Mouse (Mus musculus): ENCODE data around the gene Atcay. TPM values are rescaled to one million over a fixed set of nuclear protein-coding genes. Genes with fewer than 3 reads are reported as not detected.

The Atcay gene
- total and polyA plus RNA-seq, 2 experiments from 2014 or later, result 91.4 to 200 TPM

DNA sequence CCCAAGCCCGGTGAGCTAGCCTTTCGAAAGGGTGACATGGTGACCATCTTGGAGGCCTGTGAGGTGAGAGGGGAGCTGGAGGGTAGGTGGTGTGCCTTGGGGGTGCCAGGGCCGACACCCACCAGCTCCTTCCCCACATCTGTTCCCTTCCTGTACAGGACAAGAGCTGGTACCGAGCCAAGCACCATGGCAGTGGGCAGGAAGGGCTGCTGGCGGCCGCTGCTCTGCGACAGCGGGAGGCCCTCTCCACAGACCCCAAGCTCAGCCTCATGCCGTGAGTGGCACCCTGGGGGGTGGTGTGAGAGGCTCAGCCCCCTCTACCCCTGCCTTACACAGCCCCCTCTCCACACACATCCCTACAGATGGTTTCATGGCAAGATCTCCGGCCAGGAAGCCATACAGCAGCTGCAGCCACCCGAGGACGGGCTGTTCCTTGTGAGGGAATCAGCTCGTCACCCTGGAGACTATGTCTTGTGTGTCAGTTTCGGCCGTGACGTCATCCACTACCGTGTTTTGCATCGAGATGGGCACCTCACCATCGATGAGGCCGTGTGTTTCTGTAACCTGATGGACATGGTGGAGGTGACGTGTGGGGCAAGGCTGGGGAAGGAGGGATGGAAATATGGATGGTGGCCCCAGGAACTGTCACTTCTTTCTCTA, 28.7 kb upstream of the Atcay start:
- Histone ChIP-seq H3K27ac (ENCODE audit: low read depth, low read length) (no peak overlapping the region), H3K4me3 (ENCODE audit: low read depth, low read length) (no peak overlapping the region), H3K9ac (replicated peaks; ENCODE audit: low read length, poor library complexity, severe bottlenecking) (no peak overlapping the region), H3K4me1 (ENCODE audit: insufficient read depth, low read length) (peaks cover 15% of the 10 kb centered on the region), H3K36me3 (ENCODE audit: insufficient read depth, low read length) (peaks cover 25% of the 10 kb centered on the region), H3K4me2 (ENCODE audit: low read depth, low read length, poor library complexity, severe bottlenecking) (0 out of 2 replicates have a peak overlapping the region, but pooled peaks have one; percentile 15), H3K27me3 (ENCODE audit: insufficient read depth, low read length) (peaks cover 15% of the 10 kb centered on the region; the same call in 1 of the 2 replicates), H3K9me3 (ENCODE audit: low read length) (no peaks in the 10 kb centered on the region)
- no peak for TF ChIP-seq CTCF (IDR thresholded peaks at IDR 0.05)
- DNase-seq (ENCODE audit: low spot score) (peak; percentile 43), ATAC-seq (ENCODE audit: low FRiP score) (no peak)
- 40% methylated on average over 21 of the region's 21 CpGs for WGBS

DNA sequence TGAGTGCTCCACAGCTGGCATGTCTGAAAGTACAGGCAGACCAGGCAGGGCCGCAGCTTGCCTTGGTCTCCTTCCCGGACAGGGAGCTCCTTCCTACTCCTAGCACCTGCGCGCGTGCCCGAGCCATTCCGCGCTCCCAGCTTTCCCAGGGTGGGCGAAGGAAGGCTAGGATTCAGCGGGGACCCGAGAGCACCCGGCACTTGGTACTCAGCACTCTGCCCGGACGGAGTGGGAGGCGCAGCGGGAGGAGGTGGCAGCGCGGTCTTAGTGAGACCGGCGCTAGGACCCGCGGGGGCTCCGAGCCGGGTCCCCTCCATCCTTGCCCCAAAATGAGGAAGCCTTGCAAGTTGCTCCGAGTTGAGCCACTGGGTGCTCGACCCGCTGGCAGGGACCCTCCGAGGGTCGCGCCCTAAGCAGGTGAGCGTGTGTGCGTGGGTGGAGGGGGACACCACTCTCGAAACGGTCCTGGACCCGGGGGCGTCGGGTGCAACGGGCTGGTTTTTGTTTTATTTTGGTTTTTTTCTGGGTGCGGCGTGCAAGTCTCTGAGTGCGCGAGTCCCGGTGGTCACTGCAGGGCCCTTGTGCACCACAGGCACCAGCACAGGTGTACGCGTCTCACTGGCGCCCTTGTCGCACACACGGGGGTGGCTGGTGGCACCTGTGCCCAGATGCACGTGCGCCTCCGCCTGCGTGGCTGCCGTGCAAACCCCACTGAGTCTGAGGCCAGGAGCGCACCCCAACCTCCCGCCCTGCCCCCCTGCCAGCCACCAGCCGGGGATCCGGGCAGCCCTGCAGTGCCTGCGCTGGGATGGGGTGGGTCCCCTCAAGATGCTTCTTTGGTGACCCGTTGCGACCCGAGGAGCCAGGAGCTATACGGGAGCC, 26.8 kb upstream of the Atcay start:
- TF ChIP-seq CTCF (IDR thresholded peaks at IDR 0.05), result no peak
- 3% methylated on average over 61 of the region's 62 CpGs for WGBS
- no peaks in the 10 kb centered on the region for H3K9me3 ChIP-seq (ENCODE audit: low read length)
- H3K27me3 ChIP-seq (ENCODE audit: insufficient read depth, low read length), result peaks cover 15% of the 10 kb centered on the region; the same call in 1 of the 2 replicates
- ATAC-seq (ENCODE audit: low FRiP score) (no peak), DNase-seq (ENCODE audit: low spot score) (peak; percentile 40)
- peaks cover 20% of the 10 kb centered on the region for H3K4me1 ChIP-seq (ENCODE audit: insufficient read depth, low read length)
- peak overlapping the region; percentile 61 for H3K4me3 ChIP-seq (ENCODE audit: low read depth, low read length)
- H3K4me2 ChIP-seq (ENCODE audit: low read depth, low read length, poor library complexity, severe bottlenecking), result peak overlapping the region; percentile 88
- H3K36me3 ChIP-seq (ENCODE audit: insufficient read depth, low read length), result 0 out of 2 replicates have a peak, but pooled peaks cover 11% of the 10 kb centered on the region
- peak overlapping the region; percentile 76 for H3K9ac ChIP-seq (replicated peaks; ENCODE audit: low read length, poor library complexity, severe bottlenecking)
- no peak overlapping the region for H3K27ac ChIP-seq (ENCODE audit: low read depth, low read length)

DNA sequence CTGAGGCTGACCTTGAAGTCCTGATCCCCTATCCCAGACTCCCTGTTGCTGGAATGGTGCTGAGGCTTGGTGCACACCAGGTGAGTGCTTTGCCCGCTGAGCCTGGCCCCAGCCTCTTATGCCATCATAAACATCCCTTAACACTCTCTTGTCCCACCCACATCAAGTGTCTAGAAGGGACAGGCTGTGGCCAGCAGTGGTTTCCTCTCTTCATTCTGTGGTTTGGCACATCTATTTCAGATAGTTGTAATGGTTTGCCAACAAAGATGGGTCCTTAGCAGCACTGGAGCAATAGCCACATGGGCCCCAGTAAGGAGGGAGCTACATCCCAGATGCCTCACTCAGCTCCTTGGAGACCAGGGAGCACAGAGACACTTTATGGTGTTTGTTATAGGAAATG, 24.3 kb upstream of the Atcay start:
- DNase-seq (ENCODE audit: low spot score), result no peak

DNA sequence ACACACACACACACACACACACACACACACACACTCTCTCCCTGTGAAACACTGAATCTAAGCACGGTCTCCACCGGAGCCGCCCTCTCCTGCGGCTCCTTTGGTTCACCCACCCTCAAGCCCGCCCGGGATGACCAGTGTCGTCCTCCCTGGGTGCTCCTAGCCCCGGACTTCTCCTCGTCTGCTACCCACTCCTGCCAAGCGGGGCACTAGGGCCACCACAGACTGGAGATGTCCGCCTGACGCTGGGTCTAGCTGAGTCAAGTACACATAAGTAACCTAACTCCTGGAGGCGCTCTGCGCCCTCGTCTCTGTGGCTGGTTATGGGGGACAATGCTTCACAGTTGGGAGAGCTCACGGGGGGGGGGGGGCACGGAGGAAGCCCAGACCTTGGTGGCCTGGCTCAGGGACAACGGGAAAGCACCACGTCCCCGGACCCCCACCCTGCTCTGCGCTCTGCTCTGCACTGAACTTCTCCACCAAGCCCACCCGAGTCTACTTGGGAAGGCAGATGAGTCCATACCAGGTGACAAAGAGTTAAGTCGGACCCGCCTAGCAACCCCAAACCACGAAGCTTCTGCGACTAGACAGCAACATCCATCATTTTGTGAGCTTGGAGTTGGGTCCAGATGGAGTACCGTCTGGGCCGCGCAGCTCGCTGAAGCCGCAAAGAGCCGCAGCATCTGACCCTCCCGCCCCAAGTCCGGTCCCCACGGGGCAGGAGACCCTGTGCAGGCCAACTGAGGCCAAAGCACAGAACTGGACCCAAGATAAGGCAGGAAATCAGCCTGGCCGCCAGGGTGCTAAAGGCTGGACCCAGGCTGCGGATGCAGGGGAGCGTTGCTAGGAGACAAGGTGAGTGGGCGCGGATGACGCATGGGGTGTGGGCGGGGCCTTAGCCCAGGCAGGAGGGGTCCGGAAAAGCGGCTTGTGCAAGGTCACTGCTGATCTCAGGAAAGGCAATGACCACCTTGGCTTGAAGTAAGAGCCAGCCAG, 22.1 kb upstream of the Atcay start, which contains the start of gene Matk:
Gene Matk, plus strand, starts transcription at position 512 of the 996 bp plus-strand sequence.
- Histone ChIP-seq H3K4me3 (ENCODE audit: low read depth, low read length) (peak within 1 kb of the TSS; percentile 36), H3K9me3 (ENCODE audit: low read length) (no peaks in the 10 kb centered on the region), H3K4me1 (ENCODE audit: insufficient read depth, low read length) (peaks cover 7% of the 10 kb centered on the region), H3K27ac (ENCODE audit: low read depth, low read length) (peak within 1 kb of the TSS; percentile 69), H3K36me3 (ENCODE audit: insufficient read depth, low read length) (peaks cover 15% of the 10 kb centered on the region), H3K27me3 (ENCODE audit: insufficient read depth, low read length) (peaks cover under 1% of the 10 kb centered on the region; the same call in 1 of the 2 replicates), H3K9ac (replicated peaks; ENCODE audit: low read length, poor library complexity, severe bottlenecking) (peak within 1 kb of the TSS; percentile 46), H3K4me2 (ENCODE audit: low read depth, low read length, poor library complexity, severe bottlenecking) (peak within 1 kb of the TSS; percentile 68)
- 5% methylated on average over 39 of the region's 44 CpGs for WGBS
- peak; percentile 86 for DNase-seq (ENCODE audit: low spot score)
- ATAC-seq (ENCODE audit: low FRiP score), result peak; percentile 76
- TF ChIP-seq CTCF (IDR thresholded peaks at IDR 0.05), result peak; percentile 58

More for the DNA sequence above, 24.3 kb upstream of the Atcay start:
- Histone ChIP-seq H3K4me3 (ENCODE audit: low read depth, low read length) (no peak overlapping the region), H3K9ac (replicated peaks; ENCODE audit: low read length, poor library complexity, severe bottlenecking) (no peak overlapping the region), H3K4me1 (ENCODE audit: insufficient read depth, low read length) (peaks cover 20% of the 10 kb centered on the region), H3K9me3 (ENCODE audit: low read length) (no peaks in the 10 kb centered on the region), H3K36me3 (ENCODE audit: insufficient read depth, low read length) (peaks cover 10% of the 10 kb centered on the region), H3K4me2 (ENCODE audit: low read depth, low read length, poor library complexity, severe bottlenecking) (no peak overlapping the region), H3K27me3 (ENCODE audit: insufficient read depth, low read length) (peaks cover 15% of the 10 kb centered on the region; the same call in 1 of the 2 replicates), H3K27ac (ENCODE audit: low read depth, low read length) (no peak overlapping the region)
- TF ChIP-seq CTCF (IDR thresholded peaks at IDR 0.05), result no peak
- no peak for ATAC-seq (ENCODE audit: low FRiP score)
- 70% methylated on average over 1 of the region's 1 CpGs for WGBS

DNA sequence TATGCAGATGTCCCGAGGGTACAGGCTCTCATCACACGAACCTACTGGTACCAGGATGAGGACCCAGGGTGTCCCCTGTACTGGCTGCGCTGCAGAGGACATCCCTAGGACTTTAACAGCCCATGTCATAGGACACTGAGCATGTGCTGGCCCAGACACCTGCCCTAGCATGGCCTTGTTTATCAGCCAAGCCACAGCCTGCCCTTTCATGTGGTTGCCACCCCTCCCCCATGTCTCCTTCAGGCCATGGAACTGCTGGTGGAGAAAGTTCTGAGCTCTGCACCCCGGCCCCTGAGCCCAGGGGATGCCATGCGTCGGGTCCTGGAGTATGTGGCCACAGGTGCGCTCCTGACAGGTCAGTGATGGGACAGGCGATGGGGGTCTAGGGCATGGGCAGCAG, 18.8 kb upstream of the Atcay start:
- H3K36me3 ChIP-seq (ENCODE audit: insufficient read depth, low read length), result peaks cover 18% of the 10 kb centered on the region
- no peak overlapping the region for H3K4me2 ChIP-seq (ENCODE audit: low read depth, low read length, poor library complexity, severe bottlenecking)
- 85% methylated on average over 8 of the region's 8 CpGs for WGBS
- peaks cover 4% of the 10 kb centered on the region; the same call in 1 of the 2 replicates for H3K4me1 ChIP-seq (ENCODE audit: insufficient read depth, low read length)
- no peak for DNase-seq (ENCODE audit: low spot score)
- no peak overlapping the region for H3K27ac ChIP-seq (ENCODE audit: low read depth, low read length)
- no peak overlapping the region for H3K4me3 ChIP-seq (ENCODE audit: low read depth, low read length)
- no peak overlapping the region for H3K9ac ChIP-seq (replicated peaks; ENCODE audit: low read length, poor library complexity, severe bottlenecking)
- H3K9me3 ChIP-seq (ENCODE audit: low read length), result no peaks in the 10 kb centered on the region
- no peaks in the 10 kb centered on the region for H3K27me3 ChIP-seq (ENCODE audit: insufficient read depth, low read length)
- TF ChIP-seq CTCF (IDR thresholded peaks at IDR 0.05), result no peak
- no peak for ATAC-seq (ENCODE audit: low FRiP score)
